Mouse (Mus musculus) 3134 (cell line): ENCODE measurements around the gene Nat9.

Experiments
- DNase-seq: peaks from one replicate; pipeline ENCODE4 v3.0.0-alpha.2; 2011; ENCODE audit warnings: low spot score; ENCODE audit not compliant: insufficient read length; ENCODE audit errors: extremely low read depth

Nat9 gene

DNA sequence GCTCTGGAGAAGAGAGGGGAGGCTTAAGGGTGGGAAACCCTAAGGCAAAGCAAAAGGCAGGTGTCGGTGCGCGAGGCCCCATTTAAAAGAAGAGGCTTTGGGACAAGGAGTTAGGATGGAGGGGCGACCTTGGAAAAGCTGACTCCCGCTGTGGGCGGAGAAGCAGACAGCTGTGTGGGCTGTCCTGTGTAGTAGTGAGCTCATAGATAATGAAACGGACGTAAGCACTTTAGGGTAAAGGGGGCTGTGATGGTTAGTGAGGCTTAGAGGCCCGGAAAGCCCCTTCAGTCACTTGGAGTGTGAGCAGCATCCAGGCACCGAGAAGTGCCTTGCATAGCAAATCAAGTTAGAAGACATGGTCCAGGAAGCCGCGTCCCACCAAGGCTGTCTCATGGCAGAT lies at the start of gene Nat9:
Nat9 (minus strand) TSS at position 167 of the 400 bp plus-strand sequence.
- DNase-seq, result no peak

DNA sequence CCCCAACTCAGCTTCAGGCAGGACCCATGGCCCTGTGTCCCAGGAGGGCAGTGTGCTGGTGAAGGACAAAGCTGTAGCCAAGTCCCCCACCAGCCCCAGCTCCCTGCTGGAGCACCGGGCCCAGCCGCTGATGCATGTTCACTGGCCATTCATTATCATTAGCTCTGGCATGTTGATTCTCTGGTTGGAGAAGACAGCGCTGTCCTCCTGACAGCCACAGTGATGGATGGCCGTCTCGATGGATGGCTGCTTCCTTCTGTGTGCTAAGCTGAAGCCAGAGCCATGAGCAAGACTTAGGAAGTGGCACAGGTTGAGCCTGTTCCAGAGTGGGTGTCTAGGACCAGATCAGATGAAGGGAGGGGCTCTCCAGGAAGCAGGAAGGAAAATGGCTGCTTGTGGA lies 48.9 kb upstream of the Nat9 start:
- DNase-seq, result no peak

DNA sequence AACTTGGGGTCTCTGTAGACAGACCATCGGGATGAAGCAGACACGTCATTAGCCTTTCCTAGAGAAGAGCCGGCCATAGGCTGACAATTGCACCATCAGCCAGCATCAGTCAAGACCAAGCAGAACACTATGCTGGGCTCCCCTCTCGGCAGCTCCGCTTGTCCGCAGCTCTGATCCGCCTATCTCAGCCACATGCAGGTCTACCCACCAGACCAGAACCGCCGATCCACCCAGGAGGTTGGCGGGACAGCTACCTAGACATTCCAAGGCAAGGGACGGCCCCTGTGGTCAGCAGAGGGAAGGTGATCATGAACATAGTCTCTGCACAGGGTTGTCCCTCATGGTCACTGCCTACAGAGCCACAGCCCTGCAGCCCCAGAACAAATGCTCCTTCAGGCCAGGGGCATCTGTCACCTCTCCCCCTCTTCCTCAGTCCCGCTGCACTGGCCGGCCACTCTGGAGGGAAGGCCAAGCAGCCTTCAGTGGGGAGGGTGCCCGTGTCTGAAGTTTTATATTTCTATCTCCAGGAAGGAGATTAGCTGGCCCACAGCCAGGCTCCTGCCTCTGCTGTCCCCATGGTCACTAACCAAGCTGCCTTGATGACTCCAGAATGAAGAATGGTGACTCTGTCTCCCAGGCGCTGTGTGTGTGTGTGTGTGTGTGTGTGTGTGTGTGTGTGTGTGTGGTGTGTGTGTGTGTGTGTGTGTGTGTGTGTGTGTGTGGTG lies 46.8 kb upstream of the Nat9 start:
- no peak for DNase-seq

DNA sequence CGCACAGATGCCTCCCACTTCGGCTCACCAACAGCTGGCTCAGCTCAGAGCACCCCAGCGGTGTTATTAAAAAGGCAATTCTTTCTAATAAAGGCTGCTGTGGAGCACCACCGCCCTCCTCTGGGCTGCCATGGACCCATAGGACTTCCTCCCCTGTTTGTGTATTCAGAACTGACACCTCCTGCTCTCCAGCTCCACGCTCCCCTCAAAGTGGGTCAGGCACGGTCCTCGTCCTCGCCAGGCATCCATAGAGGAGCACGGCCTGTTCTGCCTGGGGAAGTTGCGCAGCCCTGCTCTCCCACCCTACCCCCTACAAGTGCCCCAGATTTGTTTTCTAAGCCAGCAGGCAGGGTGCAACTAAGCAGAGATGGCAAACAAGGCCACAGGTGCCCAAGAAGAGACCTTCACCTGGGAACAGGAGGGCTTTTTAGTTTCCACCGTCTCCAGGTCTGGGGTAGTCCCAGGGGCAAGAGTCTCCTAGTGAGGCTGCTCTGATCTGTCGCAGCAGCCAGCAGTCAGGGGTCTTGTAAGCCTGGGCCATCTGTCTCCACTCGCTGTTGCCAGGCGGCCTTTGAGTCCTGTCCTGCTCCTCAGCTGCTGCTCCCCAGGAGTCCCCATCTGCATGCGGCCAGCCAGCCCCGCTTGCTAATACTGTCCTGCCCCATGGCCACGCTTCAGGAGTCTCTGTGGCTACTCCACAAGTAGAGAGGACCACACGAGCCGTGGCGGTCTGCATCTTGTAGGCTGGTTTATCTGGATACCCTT lies 46.0 kb upstream of the Nat9 start:
- DNase-seq, result no peak

DNA sequence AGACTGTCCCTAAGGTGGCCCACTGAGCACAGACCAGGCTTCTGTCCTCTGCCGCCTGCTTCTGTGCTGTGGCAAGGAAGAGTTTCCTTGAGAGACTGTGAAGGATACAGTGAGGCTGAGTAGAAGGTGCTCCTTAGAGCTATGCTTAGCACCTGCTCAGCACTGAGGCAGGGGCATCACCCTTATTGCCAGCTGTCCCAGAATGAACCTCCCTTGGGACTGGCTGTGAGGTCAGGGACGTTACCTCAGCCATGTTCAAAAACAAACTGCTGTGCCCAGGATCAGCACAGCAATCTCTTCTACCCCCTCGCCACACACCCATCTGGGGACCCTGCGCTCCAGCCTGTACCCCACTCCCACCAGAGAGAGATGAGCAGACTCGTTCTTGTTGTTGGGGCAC lies 45.2 kb upstream of the Nat9 start:
- no peak for DNase-seq

DNA sequence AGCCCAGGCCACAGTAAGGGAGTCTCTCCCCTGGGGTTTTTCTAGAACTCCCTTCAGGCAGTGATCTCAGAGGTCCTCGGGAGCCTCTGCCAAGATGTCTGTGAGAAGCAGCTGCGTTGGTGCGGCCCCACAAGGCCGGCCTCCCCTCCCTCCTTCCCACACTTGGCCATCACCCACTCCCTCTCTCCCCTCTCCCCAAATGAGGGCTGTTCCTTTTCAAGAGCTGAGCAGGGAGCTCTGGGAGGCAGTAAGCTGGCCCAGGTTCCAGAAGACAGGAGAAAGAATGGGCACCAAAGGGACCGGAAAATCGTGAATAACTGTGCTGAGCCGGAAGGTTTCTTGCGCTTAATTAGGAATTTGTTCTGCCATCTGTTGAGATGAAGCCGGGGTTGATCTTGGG lies 44.3 kb upstream of the Nat9 start:
- no peak for DNase-seq

DNA sequence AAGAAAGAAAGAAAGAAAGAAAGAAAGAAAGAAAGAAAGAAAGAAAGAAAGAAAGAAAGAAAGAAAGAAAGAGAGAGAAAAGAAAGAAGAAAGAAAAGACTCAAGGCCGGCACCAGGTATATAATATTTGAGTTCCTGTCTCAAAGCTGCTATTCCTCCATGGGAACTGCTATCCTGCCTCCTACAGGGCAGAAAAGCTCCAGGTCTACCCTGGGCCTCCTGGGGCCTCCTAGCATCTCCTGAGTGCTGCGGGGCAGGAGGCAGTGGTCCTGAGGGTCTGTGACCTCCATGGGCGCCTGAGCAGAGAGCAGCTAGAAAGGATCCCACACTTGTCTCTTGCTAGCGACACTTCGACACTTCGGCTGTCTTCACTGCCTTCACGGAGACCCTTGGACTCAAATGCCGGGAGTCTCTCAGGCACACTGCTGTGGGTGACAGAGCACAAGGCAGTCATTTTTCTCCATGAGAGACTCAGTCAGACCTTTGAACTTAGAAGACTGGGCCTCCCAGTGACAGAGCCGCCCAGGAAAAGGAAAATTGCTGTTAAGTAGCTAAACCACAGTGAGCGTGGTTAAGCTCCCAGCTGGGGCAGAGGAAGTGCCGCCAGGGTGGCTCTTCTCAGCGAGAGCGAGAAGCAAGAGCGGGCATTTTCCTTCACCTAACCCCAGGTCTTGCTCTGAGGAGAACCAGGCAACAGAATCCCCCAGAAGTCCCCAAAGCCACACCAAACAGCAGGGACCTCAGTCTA lies 43.7 kb upstream of the Nat9 start:
- no peak for DNase-seq

DNA sequence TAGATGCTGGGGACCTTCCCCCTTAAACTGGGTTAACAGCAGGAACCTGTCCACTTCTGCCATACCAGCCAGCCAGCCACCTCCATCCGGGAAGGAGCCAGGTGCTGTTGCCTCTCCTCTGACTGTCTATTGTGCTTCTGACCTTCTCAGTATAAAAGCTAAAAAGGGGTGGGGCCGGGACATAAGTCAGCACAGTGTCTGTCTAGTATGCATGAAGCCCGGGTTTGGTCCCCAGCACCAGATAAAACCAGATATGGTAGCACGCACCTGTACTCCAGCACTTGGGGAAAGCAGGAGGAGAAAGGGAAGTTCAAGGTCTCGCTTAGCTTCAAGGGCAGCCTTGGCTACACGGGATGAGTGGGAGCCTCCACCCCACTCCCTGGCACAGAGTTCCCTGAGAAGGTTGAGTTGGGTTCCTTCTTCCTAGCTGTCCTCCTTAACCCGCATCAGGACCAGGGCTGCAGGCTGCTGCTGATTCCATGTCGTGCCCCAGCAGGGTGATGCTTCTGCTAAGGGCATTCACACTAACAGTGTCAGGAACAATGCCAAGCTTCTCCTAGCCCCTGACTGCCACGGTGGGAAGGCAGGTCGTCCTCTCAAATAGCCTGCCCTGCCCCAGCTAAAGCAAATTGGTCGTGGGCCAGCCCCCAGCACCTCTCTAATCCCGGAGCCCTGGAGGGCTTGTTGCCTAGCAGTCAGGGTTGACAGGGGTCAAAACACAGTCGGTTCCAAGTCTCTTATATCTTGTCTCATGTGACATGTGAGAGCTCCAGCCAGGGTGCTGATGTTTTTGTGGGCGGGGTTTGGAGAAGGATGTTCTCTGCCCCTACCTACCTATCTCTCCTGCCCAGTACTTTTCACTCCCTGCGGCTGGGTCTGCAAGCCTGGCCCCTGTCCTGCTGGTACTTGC lies 41.6 kb upstream of the Nat9 start:
- no peak for DNase-seq

DNA sequence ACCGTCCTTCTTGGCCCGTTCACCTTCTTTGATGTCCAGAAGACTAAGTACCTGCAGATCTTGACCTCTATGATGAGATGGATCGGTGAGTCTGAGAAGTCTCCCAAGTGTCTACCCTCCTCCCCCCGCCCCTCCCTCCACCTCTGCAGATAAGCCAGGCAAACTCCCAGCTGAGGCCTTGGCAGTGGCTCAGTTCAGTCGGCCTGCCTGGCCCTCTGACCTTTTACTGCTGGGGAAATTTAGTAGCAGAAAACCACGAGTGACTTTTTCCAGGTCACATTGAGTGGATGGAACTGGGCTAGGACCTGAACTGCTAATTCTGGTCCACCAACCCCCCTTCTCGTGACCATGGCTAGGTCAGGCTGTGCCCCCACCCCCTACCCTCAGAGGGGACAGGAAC lies 40.8 kb upstream of the Nat9 start:
- DNase-seq, result no peak

DNA sequence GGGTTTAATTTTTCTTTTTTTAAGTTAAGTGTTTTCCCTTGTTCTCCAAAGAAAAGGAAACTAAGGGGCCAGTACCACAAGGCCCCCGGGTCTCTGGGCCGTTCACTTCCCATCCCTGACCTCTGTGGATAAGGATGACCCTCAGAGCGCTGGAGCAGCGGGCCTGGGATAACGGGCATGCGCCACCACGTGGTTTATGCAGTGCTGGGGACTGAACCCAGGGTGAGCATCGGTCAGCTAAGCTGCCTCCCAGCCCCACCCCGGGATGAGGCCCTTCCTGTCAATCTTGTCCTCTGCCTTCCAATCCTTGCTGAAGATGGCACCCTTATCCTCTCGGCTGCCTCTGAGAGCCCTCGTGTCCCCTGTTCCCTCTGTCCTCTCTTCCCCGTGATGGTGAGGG lies 40.0 kb upstream of the Nat9 start:
- no peak for DNase-seq

DNA sequence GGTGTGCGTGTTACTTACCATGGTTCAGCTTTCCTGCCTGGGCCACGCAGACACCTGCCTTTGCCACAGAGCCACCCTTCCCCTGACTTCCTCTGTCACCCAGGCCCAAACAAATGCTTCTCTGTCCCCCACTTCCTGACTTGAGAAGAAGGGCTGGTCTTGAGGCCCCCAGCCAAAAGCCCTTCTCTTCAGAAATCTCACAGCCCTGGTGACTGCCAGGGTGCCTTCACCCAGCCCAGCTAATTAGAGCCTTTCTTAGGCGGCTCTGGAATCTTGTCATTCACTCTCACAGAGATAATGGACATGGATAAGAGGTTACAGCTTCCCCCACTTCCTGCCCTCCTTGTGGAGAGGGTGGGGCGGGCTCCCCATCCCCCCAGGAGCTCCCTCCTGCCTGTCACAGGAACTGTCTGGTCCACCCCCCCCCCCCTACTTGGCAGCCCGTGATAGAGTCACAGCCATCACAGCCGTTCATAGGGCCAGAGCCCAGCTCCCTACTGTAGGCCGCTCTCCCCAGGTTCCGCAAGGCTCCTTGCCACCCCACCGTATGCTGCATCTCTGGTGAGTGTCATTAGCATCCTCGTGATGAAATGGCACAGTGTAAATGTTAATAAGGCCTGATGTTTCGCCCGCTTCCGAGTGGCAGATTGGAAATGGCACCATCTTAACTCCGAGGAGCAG lies 39.3 kb upstream of the Nat9 start:
- DNase-seq, result no peak

DNA sequence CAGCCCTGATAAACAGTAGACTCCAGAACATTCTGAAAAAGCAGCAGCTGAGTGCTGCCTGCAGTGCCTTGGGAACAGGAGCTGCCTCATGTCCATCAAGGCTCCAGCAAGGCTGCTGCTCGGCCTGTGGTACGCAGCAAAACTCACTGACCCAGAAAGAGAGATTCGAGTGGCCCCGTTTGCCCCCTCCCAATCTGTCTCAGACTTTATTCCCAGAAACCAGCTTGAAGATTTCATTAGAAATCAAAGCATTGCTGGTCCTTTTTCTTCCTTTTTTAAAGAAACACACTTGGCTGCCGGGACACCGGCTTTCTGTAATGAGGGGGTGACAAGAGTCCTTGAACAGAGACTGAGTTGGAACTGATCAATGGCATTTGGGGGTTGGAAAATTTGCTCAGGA lies 37.6 kb upstream of the Nat9 start:
- DNase-seq, result no peak

DNA sequence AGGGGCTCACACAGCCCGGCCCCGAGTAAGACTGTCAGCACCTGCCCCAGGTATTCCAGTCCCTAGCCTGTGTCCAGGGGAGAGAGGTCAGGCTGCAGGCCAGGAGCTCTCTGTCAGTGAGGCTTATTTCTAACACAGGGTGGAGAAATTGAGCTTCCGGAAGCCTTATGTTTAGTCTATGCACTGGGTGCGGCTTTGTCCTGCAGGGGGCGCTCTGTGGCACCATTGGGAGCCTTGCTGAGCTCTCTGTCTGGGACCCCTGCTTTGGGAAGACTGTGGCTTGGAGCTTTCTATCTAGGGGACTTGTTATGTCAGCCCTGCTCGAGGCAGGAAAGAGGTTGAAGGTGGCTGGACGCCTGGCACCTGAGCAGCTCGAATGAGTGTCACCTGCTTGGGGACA lies 37.2 kb upstream of the Nat9 start:
- no peak for DNase-seq

DNA sequence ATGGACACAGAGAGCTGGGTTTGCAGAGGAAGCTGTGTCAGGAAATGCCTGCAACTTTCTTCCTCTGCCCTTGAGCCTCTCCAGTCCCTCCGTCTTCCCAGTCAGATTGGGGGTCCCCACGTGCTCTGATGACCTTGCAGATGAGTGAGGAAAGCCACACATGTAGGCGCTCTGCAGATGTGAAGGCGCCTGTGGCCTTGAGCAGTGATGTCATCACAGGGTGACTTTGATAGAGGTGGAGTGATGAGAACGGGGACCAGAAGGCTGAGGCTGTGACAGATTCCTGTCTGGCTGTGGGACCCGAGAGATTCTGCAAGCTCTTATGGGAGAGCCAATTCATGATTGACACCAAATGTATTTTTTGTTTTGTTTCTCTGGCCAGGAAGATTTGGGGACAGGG lies 36.2 kb upstream of the Nat9 start:
- no peak for DNase-seq

DNA sequence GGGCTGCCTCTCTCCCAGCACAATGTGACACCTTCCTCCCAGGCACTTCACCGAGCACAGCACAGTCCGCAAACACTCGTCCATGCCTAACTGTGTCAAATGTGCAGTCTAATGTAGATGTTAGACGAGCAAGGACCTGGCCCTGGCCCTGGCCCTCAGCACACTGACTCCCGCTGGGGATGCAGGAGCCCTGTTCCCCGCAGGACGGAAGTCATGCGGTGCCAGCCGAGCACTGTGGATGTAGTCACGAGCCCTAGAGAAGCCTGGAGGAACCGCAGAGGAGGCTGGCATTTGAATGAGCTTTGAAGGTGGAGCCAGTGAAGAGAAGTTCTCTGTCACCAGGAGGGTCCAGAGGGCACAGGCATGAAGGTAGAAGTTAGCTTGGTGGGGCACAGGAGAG lies 35.8 kb upstream of the Nat9 start:
- no peak for DNase-seq

DNA sequence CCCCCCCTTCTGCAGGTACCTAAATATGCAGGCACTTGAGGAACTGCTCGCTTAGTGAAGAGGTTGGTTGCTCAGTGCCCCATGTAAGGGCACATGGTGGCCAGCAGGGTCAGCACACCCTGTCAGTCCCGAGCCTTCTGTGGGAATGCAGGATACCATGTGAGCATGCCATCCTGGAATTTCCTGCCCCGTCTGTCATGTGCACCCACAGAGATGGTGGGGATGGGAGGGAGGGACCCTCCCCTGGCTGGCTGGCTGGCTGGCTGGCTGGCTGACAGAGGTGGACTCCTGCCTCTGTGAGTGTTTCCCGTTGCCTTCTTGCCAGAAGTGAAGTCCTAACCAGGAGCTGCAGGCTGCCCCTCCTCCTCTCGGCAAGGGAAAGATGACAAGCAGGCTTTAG lies 34.9 kb upstream of the Nat9 start:
- no peak for DNase-seq

DNA sequence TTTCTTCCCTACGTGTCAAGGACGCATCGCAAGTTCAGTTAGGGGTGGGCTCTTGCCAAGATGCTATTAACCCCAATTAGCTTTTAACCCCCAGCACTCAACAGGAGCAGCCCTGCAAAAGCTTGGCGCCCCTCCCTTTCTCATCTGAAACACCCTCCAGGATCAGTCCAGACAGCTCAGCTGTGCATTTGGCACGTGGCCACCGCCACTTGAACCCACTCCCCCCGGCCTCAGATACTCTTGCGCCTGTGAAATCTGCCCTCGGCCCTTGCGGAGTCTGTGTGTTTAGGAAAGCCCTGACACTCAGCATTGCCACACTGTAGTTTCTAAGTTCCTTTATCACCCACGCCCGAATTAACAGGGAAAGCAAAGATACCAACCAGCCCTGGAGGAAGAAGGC lies 34.4 kb upstream of the Nat9 start:
- no peak for DNase-seq

DNA sequence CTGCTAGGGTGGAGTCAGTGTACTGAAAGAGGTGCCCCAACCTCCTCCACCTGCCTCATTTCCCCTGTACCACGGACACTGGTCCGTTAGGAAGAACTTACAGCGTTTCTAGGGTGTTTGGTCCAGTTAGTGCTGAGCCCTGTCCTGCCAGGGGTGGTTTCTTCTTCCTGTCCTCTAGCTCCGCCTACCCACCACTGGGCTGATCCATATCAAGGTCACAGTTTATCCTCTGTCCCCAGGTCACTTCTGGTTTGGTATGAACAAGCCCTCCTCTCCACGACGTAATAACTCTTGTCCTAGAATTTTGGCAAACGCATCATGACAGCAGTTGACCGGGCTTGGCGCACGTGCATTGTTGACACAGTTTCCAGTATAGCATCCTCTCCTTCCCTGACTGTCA lies 32.0 kb upstream of the Nat9 start:
- DNase-seq, result no peak

DNA sequence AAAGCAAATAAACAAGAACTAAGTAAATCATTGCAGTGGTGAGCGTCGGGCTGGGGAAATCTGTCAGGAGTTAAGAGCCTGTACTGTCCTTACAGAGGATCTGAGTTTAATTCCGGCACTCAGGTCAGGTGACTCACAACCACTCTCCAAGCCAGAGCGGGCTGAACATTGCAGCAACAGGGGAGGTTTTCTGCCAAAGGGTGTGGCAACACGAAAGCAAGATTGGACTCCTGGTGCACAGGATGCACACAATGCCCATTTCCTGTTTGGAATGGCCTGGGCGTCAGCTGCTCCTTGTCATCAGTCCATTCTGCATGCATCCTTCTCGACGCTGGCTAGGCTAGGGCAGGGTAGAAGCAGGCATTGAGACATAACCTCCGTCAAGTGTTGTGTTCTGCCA lies 31.6 kb upstream of the Nat9 start:
- DNase-seq, result peak; percentile 64
